Mouse (Mus musculus): ENCODE data around the gene Gucd1.
A peak's percentile ranks its signal among the peaks of the same experiment; 100 is the strongest.
"Not testable (repeated sequence)": the region's sequence is repeated elsewhere in the genome, so short reads cannot be mapped to it uniquely, and the experiment has no call there.

Gucd1 gene

GRCm38 (mm10) chr10:75501641-75502040, 16.1 kb downstream of the Gucd1 start:
- DNase-seq, result no peak

- DNase-seq, result no peak
These were observed 17.4 kb downstream of the Gucd1 start for GRCm38 (mm10) chr10:75500345-75500744.

GRCm38 (mm10) chr10:75499791-75500190, 18.0 kb downstream of the Gucd1 start:
- no peak for DNase-seq

GRCm38 (mm10) chr10:75499214-75499613, 18.6 kb downstream of the Gucd1 start:
- DNase-seq, result not testable (repeated sequence)

- no peak for DNase-seq
These were observed 21.9 kb downstream of the Gucd1 start for GRCm38 (mm10) chr10:75495921-75496320.

GRCm38 (mm10) chr10:75495304-75495703, 22.5 kb downstream of the Gucd1 start:
- no peak for DNase-seq

GRCm38 (mm10) chr10:75491936-75492262, 25.9 kb downstream of the Gucd1 start:
- DNase-seq, result no peak

- no peak for DNase-seq
These were observed 26.4 kb downstream of the Gucd1 start for GRCm38 (mm10) chr10:75491234-75491935.

- DNase-seq, result no peak
These were observed 27.0 kb downstream of the Gucd1 start for GRCm38 (mm10) chr10:75490731-75491130.

- DNase-seq, result no peak
These were observed 28.2 kb downstream of the Gucd1 start for GRCm38 (mm10) chr10:75489522-75489921.

GRCm38 (mm10) chr10:75487131-75487530, 30.6 kb downstream of the Gucd1 start:
- no peak for DNase-seq

- peak; percentile 62 for DNase-seq
These were observed 31.4 kb downstream of the Gucd1 start for GRCm38 (mm10) chr10:75486086-75486979.

GRCm38 (mm10) chr10:75484767-75485166, 33.0 kb downstream of the Gucd1 start:
- no peak for DNase-seq

- DNase-seq, result no peak
These were observed 33.7 kb downstream of the Gucd1 start for GRCm38 (mm10) chr10:75484066-75484465.

- DNase-seq, result no peak
These were observed 34.8 kb downstream of the Gucd1 start for GRCm38 (mm10) chr10:75482919-75483483.

- no peak for DNase-seq
These were observed 35.5 kb downstream of the Gucd1 start for GRCm38 (mm10) chr10:75482271-75482670.

- no peak for DNase-seq
These were observed 36.1 kb downstream of the Gucd1 start for GRCm38 (mm10) chr10:75481703-75482102.

- no peak for DNase-seq
These were observed 37.8 kb downstream of the Gucd1 start for GRCm38 (mm10) chr10:75479955-75480354.

GRCm38 (mm10) chr10:75477034-75477433, 40.7 kb downstream of the Gucd1 start:
- no peak for DNase-seq

- not testable (repeated sequence) for DNase-seq
These were observed 42.5 kb downstream of the Gucd1 start for GRCm38 (mm10) chr10:75475139-75475850.

- no peak for DNase-seq
These were observed 43.2 kb downstream of the Gucd1 start for GRCm38 (mm10) chr10:75474571-75474970.

- DNase-seq, result no peak
These were observed 44.4 kb downstream of the Gucd1 start for GRCm38 (mm10) chr10:75473411-75473810.

All from cerebellum, adult 9-11 months (tissue).